Mouse (Mus musculus): Measurements from ENCODE around the gene Ccdc148.

Ccdc148 gene

GRCm38 (mm10) chr2:58778986-58779495 is 381.4 kb downstream of the Ccdc148 start:
- WGBS, result 87% methylated on average over 3 of the region's 3 CpGs

GRCm38 (mm10) chr2:58773833-58774232 is 386.6 kb downstream of the Ccdc148 start:
- WGBS, result 45% methylated on average over 9 of the region's 9 CpGs

All from cerebral cortex, adult 2 months (tissue).